Mouse (Mus musculus) intestine, postnatal 0 days (tissue): ENCODE measurements around the gene Dcaf8. TPM values are rescaled to one million over a fixed set of nuclear protein-coding genes. Genes with fewer than 3 reads are reported as not detected.

Experiments used
- ATAC-seq: fragments of 200-750 bp; cut with Nextera tagmentation; 2 replicates; pipeline ENCODE4 v1.8.0; 2017; ENCODE audit warnings: mild to moderate bottlenecking, moderate TSS enrichment, moderate library complexity
- H3K27ac ChIP-seq: fragments of 300-500 bp; sonication (generic); 2 replicates; pipeline ENCODE4 v1.5.1; 2014; ENCODE audit warnings: mild to moderate bottlenecking, low read depth, low read length, moderate library complexity
- H3K27me3 ChIP-seq: fragments of 300-500 bp; sonication (generic); replicated peaks from 2 replicates; pipeline ENCODE4 v1.6.1; 2014; ENCODE audit warnings: low read length, mixed read lengths; ENCODE audit not compliant: control insufficient read depth, insufficient read depth
- H3K36me3 ChIP-seq: fragments of 300-500 bp; sonication (generic); 2 replicates; pipeline ENCODE4 v1.6.1; 2014; ENCODE audit warnings: mild to moderate bottlenecking, moderate library complexity; ENCODE audit not compliant: control insufficient read depth, insufficient read depth
- H3K4me1 ChIP-seq: fragments of 300-500 bp; sonication (generic); replicated peaks from 2 replicates; pipeline ENCODE4 v1.6.1; 2014; ENCODE audit warnings: antibody characterized with exemption, low read length, mixed read lengths; ENCODE audit not compliant: control insufficient read depth, insufficient read depth
- H3K4me2 ChIP-seq: fragments of 300-500 bp; sonication (generic); replicated peaks from 2 replicates; pipeline ENCODE4 v1.6.1; 2014; ENCODE audit warnings: low read depth, mild to moderate bottlenecking, moderate library complexity
- H3K4me3 ChIP-seq: fragments of 300-500 bp; sonication (generic); 2 replicates; pipeline ENCODE4 v1.5.1; 2014; ENCODE audit warnings: low read depth, low read length
- H3K9ac ChIP-seq: fragments of 300-500 bp; sonication (generic); 2 replicates; pipeline ENCODE4 v1.6.1; 2014; ENCODE audit warnings: mild to moderate bottlenecking, low read depth, low read length
- H3K9me3 ChIP-seq: fragments of 300-500 bp; sonication (generic); 2 replicates; pipeline ENCODE4 v1.6.1; 2016; ENCODE audit warnings: mixed run types; ENCODE audit not compliant: control insufficient read depth
- CTCF ChIP-seq: sonication (generic); IDR thresholded peaks from 2 replicates; pipeline ENCODE4 v1.5.1; 2016; ENCODE audit warnings: low read depth, mild to moderate bottlenecking, control low read depth, antibody characterized with exemption, moderate library complexity
- WGBS: fragments of 180-500 bp; shearing (Covaris S2); extraction: QIAGEN DNeasy Blood & Tissue Kit; methylation state at CpG from one replicate; pipeline ENCODE4 v1.1.7; 2014; 5-methylcytosine and 5-hydroxymethylcytosine counted together
- polyA plus RNA-seq: library from polyadenylated mRNA; unstranded; fragments of >200 nt; fragmentation: Nextera tagmentation; extraction: Ambion mirVana; gene quantifications from 2 replicates; pipeline ENCODE4 v1.2.1, GENCODE M21; 2015

Dcaf8 gene
- polyA plus RNA-seq, 1 experiment from 2014 or later = 48.6 TPM

DNA sequence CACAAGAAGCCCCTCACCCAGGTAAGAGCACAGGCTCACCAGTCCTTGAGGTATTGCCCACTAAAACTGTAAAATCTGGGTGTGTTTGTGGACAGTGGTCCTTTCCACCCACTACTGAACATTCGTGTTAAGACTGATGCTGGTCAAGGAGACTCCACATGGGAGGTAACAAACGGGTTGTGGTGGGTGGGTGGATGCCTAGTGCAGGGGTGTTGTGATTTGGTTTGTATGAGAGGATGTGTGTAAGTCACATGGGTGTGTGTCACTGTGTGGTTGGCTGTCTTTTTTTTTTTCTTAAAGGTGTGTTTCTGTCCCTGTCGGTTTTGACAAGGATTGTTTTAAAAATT, 57.8 kb downstream of the Dcaf8 start:
- H3K4me1 ChIP-seq = no peaks in the 10 kb centered on the region
- peak overlapping the region; percentile 68 for H3K4me3 ChIP-seq
- no peaks in the 10 kb centered on the region for H3K27me3 ChIP-seq
- H3K9ac ChIP-seq = no peak overlapping the region; the same call in 1 of the 2 replicates
- H3K9me3 ChIP-seq = no peaks in the 10 kb centered on the region
- H3K27ac ChIP-seq = no peak overlapping the region
- WGBS = 16% methylated on average over 3 of the region's 3 CpGs
- no peak for ATAC-seq
- peaks cover 5% of the 10 kb centered on the region; the same call in 1 of the 2 replicates for H3K36me3 ChIP-seq
- peak overlapping the region; percentile 89 for H3K4me2 ChIP-seq
- TF ChIP-seq CTCF = no peak

- Histone ChIP-seq H3K4me2 (peak within 1 kb of the TSS; percentile 89), H3K36me3 (peaks cover 5% of the 10 kb centered on the region; the same call in 1 of the 2 replicates), H3K4me1 (no peaks in the 10 kb centered on the region), H3K27ac (peak within 1 kb of the TSS; percentile 80), H3K27me3 (no peaks in the 10 kb centered on the region), H3K4me3 (peak within 1 kb of the TSS; percentile 68), H3K9ac (peak within 1 kb of the TSS; percentile 70), H3K9me3 (no peaks in the 10 kb centered on the region)
- no peak for TF ChIP-seq CTCF
- WGBS = under 1% methylated on average over 38 of the region's 40 CpGs
- peak; percentile 76 for ATAC-seq
Observed at GRCm38 (mm10) chr1:172206141-172206917, 58.4 kb downstream of the Dcaf8 start, which contains the start of gene Pea15a. Gene Pea15a (minus strand): TSS chr1:172206804.

DNA sequence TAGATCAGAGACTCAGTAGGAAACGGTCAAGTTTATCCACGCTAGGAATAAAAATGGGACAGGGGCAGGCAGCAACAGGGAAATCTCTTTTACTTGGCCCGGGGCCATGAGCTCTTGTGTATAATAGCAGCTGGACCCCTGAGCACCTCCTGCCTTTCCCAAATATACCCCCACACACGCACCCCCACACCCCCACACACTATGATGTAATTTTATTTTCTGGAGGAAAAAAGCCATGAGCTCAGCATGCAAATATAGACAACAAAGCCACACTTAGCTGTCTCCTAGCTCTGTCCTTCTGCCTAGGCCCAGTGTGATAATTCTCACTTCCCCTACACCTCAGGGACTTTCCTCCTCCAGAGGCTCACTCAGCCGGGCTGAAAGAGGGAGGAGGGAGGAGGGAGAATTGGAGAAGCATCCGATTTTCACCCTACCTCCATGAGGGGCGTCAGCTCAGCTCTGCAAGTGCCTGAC, 59.3 kb downstream of the Dcaf8 start:
- Histone ChIP-seq H3K4me3 (no peak overlapping the region), H3K27ac (0 out of 2 replicates have a peak overlapping the region, but pooled peaks have one; percentile 80), H3K36me3 (peaks cover 2% of the 10 kb centered on the region; the same call in 1 of the 2 replicates), H3K9me3 (no peaks in the 10 kb centered on the region), H3K9ac (no peak overlapping the region), H3K4me2 (peak overlapping the region; percentile 89), H3K27me3 (no peaks in the 10 kb centered on the region), H3K4me1 (no peaks in the 10 kb centered on the region)
- no peak for TF ChIP-seq CTCF
- ATAC-seq = no peak
- 29% methylated on average over 7 of the region's 7 CpGs for WGBS

DNA sequence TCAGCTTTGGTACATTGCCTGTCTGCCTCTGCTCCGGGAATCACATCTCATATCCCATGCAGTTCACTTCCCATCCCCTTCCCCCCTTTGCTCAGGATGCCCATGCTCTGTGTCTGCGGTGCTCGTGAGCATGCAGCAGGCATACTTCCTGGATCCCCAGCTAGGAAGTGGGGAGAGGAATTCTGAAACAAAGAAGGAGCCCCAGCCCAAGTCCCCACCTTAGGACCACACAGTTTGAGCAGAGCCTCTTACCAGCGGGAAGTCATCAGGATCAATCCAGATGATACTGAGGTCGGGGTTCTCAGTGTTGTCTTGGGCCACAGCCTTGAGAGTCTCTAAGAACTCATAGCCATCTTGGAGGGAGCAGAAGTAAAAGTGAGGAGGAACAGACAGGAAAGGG, 64.9 kb downstream of the Dcaf8 start:
- no peak overlapping the region for H3K4me2 ChIP-seq
- no peak for ATAC-seq
- no peak overlapping the region for H3K4me3 ChIP-seq
- H3K27me3 ChIP-seq = no peaks in the 10 kb centered on the region
- no peak overlapping the region for H3K9ac ChIP-seq
- H3K9me3 ChIP-seq = no peaks in the 10 kb centered on the region
- H3K4me1 ChIP-seq = no peaks in the 10 kb centered on the region
- no peak for TF ChIP-seq CTCF
- WGBS = 55% methylated on average over 5 of the region's 5 CpGs
- H3K36me3 ChIP-seq = no peaks in the 10 kb centered on the region
- H3K27ac ChIP-seq = no peak overlapping the region

- no peaks in the 10 kb centered on the region for H3K36me3 ChIP-seq
- 65% methylated on average over 4 of the region's 4 CpGs for WGBS
- no peak overlapping the region for H3K27ac ChIP-seq
- TF ChIP-seq CTCF = no peak
- no peak overlapping the region for H3K4me2 ChIP-seq
- ATAC-seq = no peak
- no peak overlapping the region for H3K9ac ChIP-seq
- H3K4me3 ChIP-seq = no peak overlapping the region
- H3K9me3 ChIP-seq = no peaks in the 10 kb centered on the region
- H3K27me3 ChIP-seq = no peaks in the 10 kb centered on the region
- no peaks in the 10 kb centered on the region for H3K4me1 ChIP-seq
Observed at GRCm38 (mm10) chr1:172213771-172214170, 65.9 kb downstream of the Dcaf8 start.

- Histone ChIP-seq H3K4me2 (no peak overlapping the region), H3K9me3 (no peaks in the 10 kb centered on the region), H3K36me3 (no peaks in the 10 kb centered on the region), H3K9ac (no peak overlapping the region), H3K27ac (no peak overlapping the region), H3K27me3 (no peaks in the 10 kb centered on the region), H3K4me3 (no peak overlapping the region), H3K4me1 (no peaks in the 10 kb centered on the region)
- no peak for TF ChIP-seq CTCF
- ATAC-seq = no peak
- 48% methylated on average over 3 of the region's 3 CpGs for WGBS
Observed at GRCm38 (mm10) chr1:172214748-172215147, 66.9 kb downstream of the Dcaf8 start.
